Mouse (Mus musculus): ENCODE data around the gene Gfm2. TPM values are rescaled to one million over a fixed set of nuclear protein-coding genes. Genes with fewer than 3 reads are reported as not detected.

The Gfm2 gene
- polyA plus RNA-seq, 1 experiment from 2014 or later = 32.7 TPM

Other genes starting within 250 kb of the Gfm2 start
- 1.8 and 2.1 TPM in 2 replicates for gene Gcnt4, start 213.2 kb upstream of the Gfm2 start, polyA plus RNA-seq (2015; fragmentation: Nextera tagmentation; extraction: Ambion mirVana)
- gene 1700029F12Rik, start 103.6 kb upstream of the Gfm2 start, polyA plus RNA-seq (2015; fragmentation: Nextera tagmentation; extraction: Ambion mirVana) = not detected in 2 replicates
- gene Fam169a, start 70.7 kb upstream of the Gfm2 start, polyA plus RNA-seq (2015; fragmentation: Nextera tagmentation; extraction: Ambion mirVana) = 1.7 and 2.2 TPM in 2 replicates
- gene Gm6169, start 38.7 kb upstream of the Gfm2 start, polyA plus RNA-seq (2015; fragmentation: Nextera tagmentation; extraction: Ambion mirVana) = 4.6 and 22.9 TPM in 2 replicates
- 51.4 and 53.2 TPM in 2 replicates for gene Nsa2, start within 50 bp of the Gfm2 start, polyA plus RNA-seq (2015; fragmentation: Nextera tagmentation; extraction: Ambion mirVana)
- gene Hexb, start 60.4 kb downstream of the Gfm2 start, polyA plus RNA-seq (2015; fragmentation: Nextera tagmentation; extraction: Ambion mirVana) = 53.1 and 59.9 TPM in 2 replicates
- gene Enc1, start 103.2 kb downstream of the Gfm2 start, polyA plus RNA-seq (2015; fragmentation: Nextera tagmentation; extraction: Ambion mirVana) = 8.5 and 9.3 TPM in 2 replicates